Mouse (Mus musculus) G1E (cell line): Measurements from ENCODE around the gene Fibp.

Experiments used
- CTCF ChIP-seq: IDR thresholded peaks from 2 replicates; pipeline ENCODE4 v1.5.1; 2012; ENCODE audit warnings: low read depth, low read length, inconsistent platforms, mixed read lengths
- GATA1 ChIP-seq: IDR thresholded peaks from 2 replicates; pipeline ENCODE4 v1.6.1; 2012; ENCODE audit warnings: borderline replicate concordance, low read length, inconsistent platforms, mixed read lengths
- GATA2 ChIP-seq: IDR thresholded peaks from 2 replicates; pipeline ENCODE4 v1.6.1; 2012; ENCODE audit warnings: low read depth, low read length, inconsistent platforms, borderline replicate concordance
- POLR2AphosphoS5 ChIP-seq: IDR thresholded peaks from 2 replicates; pipeline ENCODE4 v1.6.1; 2012; ENCODE audit warnings: low read depth, low read length, inconsistent platforms; ENCODE audit not compliant: insufficient replicate concordance
- TAL1 ChIP-seq: conservative IDR thresholded peaks from 2 replicates; pipeline ENCODE4 v1.6.1; 2012; ENCODE audit warnings: low read depth, low read length, inconsistent platforms, mixed read lengths

DNA sequence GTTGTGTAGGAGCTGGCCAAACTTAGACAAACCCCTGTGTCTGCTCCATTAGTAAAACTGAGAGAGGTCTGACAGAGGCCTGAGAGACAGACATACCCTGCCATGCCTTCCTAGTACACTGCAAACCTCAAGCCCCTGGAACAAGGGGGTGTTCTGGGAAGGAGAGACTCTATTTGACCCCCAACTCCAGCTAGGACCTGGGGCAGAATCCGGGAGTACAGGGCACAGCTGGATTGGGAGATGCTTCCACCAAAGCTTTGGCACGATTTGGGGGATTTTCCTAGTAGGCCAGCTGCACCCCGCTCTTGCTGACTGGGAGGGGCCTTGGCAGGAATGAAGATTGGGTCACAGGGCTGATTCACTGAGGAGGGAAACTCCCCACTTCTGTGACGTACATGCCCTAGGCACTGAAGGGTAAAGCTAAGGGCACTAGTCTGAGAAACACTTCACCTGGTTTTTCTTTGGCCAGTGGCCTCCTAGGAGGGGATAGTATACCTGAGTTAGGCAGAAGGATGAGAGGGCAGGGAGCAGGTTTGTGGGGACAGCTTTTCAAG lies 28.4 kb upstream of the Fibp start:
- TF ChIP-seq GATA1, result no peak
- no peak for TF ChIP-seq CTCF
- no peak for TF ChIP-seq TAL1
- TF ChIP-seq POLR2AphosphoS5, result no peak
- TF ChIP-seq GATA2, result no peak
